Mouse (Mus musculus): ENCODE measurements around the gene Ift80. TPM values are rescaled to one million over a fixed set of nuclear protein-coding genes. Genes with fewer than 3 reads are reported as not detected.

Ift80 gene
- polyA plus RNA-seq, 1 experiment from 2014 or later, result 1.8 TPM

DNA sequence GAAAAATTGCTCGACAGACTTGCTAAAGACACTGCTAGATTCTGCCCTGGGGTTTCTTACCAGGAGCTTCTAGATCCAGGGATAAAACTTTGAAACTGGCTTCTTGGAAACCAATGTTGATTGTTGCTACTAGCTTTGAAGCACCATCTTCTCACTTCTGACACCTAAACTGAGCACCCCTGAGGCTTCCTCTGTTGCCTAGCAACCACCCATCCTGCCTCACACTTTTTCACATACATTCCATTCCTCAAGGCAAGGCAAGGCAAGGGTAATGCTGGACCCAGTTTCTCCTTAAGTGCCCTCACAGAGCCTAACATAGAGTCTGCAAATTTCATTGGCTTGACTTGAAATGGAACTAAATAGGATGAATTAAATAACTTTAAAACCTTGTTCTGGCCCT is 152.0 kb downstream of the Ift80 start:
- no peak overlapping the region for H3K4me2 ChIP-seq (replicated peaks; ENCODE audit: low read depth)
- no peak overlapping the region for H3K27ac ChIP-seq (ENCODE audit: low read depth, low read length)
- no peak for ATAC-seq
- no peaks in the 10 kb centered on the region for H3K9me3 ChIP-seq (ENCODE audit: control insufficient read depth)
- H3K9ac ChIP-seq (ENCODE audit: low read depth, low read length), result no peak overlapping the region
- no peak overlapping the region for H3K4me3 ChIP-seq (ENCODE audit: low read depth, low read length)
- H3K36me3 ChIP-seq (ENCODE audit: control insufficient read depth, insufficient read depth), result no peaks in the 10 kb centered on the region
- WGBS, result 95% methylated on average over 1 of the region's 1 CpGs
- TF ChIP-seq CTCF (IDR thresholded peaks at IDR 0.05; ENCODE audit: low read depth), result no peak
- no peaks in the 10 kb centered on the region for H3K4me1 ChIP-seq (replicated peaks; ENCODE audit: control insufficient read depth, insufficient read depth, low read length)
- no peaks in the 10 kb centered on the region for H3K27me3 ChIP-seq (replicated peaks; ENCODE audit: control insufficient read depth, insufficient read depth, low read length)

DNA sequence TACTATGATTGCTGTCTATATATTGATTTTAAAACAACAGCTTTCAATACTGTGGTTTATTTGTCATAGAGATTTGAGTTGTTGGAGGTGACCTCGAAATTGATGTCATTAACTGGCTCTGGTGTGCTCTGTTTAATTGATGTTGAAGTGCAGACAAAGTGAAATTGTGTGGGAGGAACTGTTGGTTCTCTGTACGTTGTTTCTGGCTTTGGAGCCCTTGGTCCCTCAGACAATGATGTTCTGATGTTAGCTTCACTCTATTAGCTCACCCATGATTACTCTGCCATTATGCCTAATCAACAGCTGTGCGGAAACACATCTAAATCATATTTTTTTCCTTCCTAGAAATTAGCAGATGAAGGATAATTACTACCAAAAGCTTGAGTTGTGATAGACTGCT is 156.0 kb downstream of the Ift80 start:
- H3K9ac ChIP-seq (ENCODE audit: low read depth, low read length), result no peak overlapping the region
- no peak for TF ChIP-seq CTCF (IDR thresholded peaks at IDR 0.05; ENCODE audit: low read depth)
- H3K4me2 ChIP-seq (replicated peaks; ENCODE audit: low read depth), result no peak overlapping the region
- H3K36me3 ChIP-seq (ENCODE audit: control insufficient read depth, insufficient read depth), result no peaks in the 10 kb centered on the region
- no peaks in the 10 kb centered on the region for H3K27me3 ChIP-seq (replicated peaks; ENCODE audit: control insufficient read depth, insufficient read depth, low read length)
- WGBS, result 51% methylated on average over 3 of the region's 3 CpGs
- H3K4me3 ChIP-seq (ENCODE audit: low read depth, low read length), result no peak overlapping the region
- H3K9me3 ChIP-seq (ENCODE audit: control insufficient read depth), result no peaks in the 10 kb centered on the region
- no peak overlapping the region for H3K27ac ChIP-seq (ENCODE audit: low read depth, low read length)
- H3K4me1 ChIP-seq (replicated peaks; ENCODE audit: control insufficient read depth, insufficient read depth, low read length), result no peaks in the 10 kb centered on the region
- no peak for ATAC-seq

DNA sequence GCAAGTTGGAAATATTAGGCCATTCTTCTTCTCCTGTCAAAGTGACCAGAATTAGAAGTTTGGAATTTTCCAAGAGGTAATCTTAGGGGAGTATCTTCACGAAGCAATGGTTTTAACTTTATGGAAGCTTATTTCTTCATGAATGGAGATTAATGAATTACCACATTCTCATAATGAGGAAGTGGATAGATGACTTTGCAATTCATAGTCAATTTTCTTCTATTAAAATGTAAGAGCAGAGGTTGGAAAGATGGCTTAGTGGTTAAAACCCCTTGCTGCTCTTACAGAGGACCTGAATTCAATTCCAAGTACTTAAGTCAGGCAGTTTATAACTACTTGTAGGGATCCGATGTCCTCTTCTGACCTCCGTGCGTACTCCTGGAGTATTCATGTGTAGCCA is 160.3 kb downstream of the Ift80 start:
- H3K36me3 ChIP-seq (ENCODE audit: control insufficient read depth, insufficient read depth), result no peaks in the 10 kb centered on the region
- no peak overlapping the region for H3K9ac ChIP-seq (ENCODE audit: low read depth, low read length)
- TF ChIP-seq CTCF (IDR thresholded peaks at IDR 0.05; ENCODE audit: low read depth), result no peak
- no peak overlapping the region for H3K27ac ChIP-seq (ENCODE audit: low read depth, low read length)
- H3K9me3 ChIP-seq (ENCODE audit: control insufficient read depth), result no peaks in the 10 kb centered on the region
- 91% methylated on average over 4 of the region's 4 CpGs for WGBS
- no peak overlapping the region for H3K4me2 ChIP-seq (replicated peaks; ENCODE audit: low read depth)
- ATAC-seq, result no peak
- H3K4me1 ChIP-seq (replicated peaks; ENCODE audit: control insufficient read depth, insufficient read depth, low read length), result no peaks in the 10 kb centered on the region
- no peaks in the 10 kb centered on the region for H3K27me3 ChIP-seq (replicated peaks; ENCODE audit: control insufficient read depth, insufficient read depth, low read length)
- H3K4me3 ChIP-seq (ENCODE audit: low read depth, low read length), result no peak overlapping the region

MicroRNA genes within 50 kb of the gene (microRNA counts, 519-probe panel; counts per million panel counts)
- 5,590 counts per million, percentile 92 among the panel's probes with 10 or more counts for microRNA mmu-miR-15b

Small RNA genes within 50 kb of the gene (microRNA-seq; reads per million reads assigned to microRNA genes)
- gene Mir15b (1,257 reads per million, percentile 77 among the genes with 10 or more reads in this experiment), gene Mir16-2 (651 reads per million, percentile 72 among the genes with 10 or more reads in this experiment)

Other genes with a start within 250 kb of the Ift80 start
- gene 1110032F04Rik, start 135.0 kb downstream of the Ift80 start, polyA plus RNA-seq (2015; fragmentation: Nextera tagmentation; extraction: Ambion mirVana), result 0.52 and 0.76 TPM in 2 replicates
- 53.3 and 56.6 TPM in 2 replicates for gene Smc4, start 168 bp upstream of the Ift80 start, polyA plus RNA-seq (2015; fragmentation: Nextera tagmentation; extraction: Ambion mirVana)
- 16.4 and 18.0 TPM in 2 replicates for gene Trim59, start 40.2 kb upstream of the Ift80 start, polyA plus RNA-seq (2015; fragmentation: Nextera tagmentation; extraction: Ambion mirVana)
- 18.1 and 19.3 TPM in 2 replicates for gene Kpna4, start 122.5 kb upstream of the Ift80 start, polyA plus RNA-seq (2015; fragmentation: Nextera tagmentation; extraction: Ambion mirVana)
- gene Arl14, start 217.8 kb upstream of the Ift80 start, polyA plus RNA-seq (2015; fragmentation: Nextera tagmentation; extraction: Ambion mirVana), result 1.1 TPM in 2 replicates

Measured in intestine, postnatal 0 days (tissue).